In genomic region chr1:166153351-166154120, GRCm38 (mm10) we compare ENCODE assay signal across 7 mouse cellular contexts. TPM values are rescaled to one million over a fixed set of nuclear protein-coding genes. Genes with fewer than 3 reads are reported as not detected.
DNase-seq lines count a peak whose midpoint lies in the region; ATAC-seq and TF ChIP-seq lines count a peak whose summit lies in the region.

No protein-coding gene starts in this region.

- peak; percentile 59 for DNase-seq in adrenal gland, adult 8-10 months
- peak; percentile 91 for DNase-seq in embryo, embryonic 11 days
- peak; percentile 83 to 90 for DNase-seq in gastrocnemius, postnatal 4 days (ENCODE audit: low spot score in 2 of 2)
- peak; percentile 87 for DNase-seq in kidney, adult 2 months
- DNase-seq in limb, embryonic 14.5 days (ENCODE audit: low spot score), result peak; percentile 92
- DNase-seq in monocyte, adult 2 months (ENCODE audit: low read depth in 1 of 2, low spot score in 2 of 2), result peak; percentile 29 to 73
- peak; percentile 71 to 83 for DNase-seq in spleen, postnatal 14 days (ENCODE audit: low spot score in 2 of 2)

- no peaks in the 10 kb centered on the region for H3K36me3 ChIP-seq in kidney, adult 2 months (ENCODE audit: control insufficient read depth, insufficient read depth, low read length)
- H3K36me3 ChIP-seq in limb, embryonic 14.5 days (ENCODE audit: control insufficient read depth, insufficient read depth, low read length), result no peaks in the 10 kb centered on the region

- no peaks in the 10 kb centered on the region for H3K27me3 ChIP-seq in kidney, adult 2 months (replicated peaks; ENCODE audit: control insufficient read depth, insufficient read depth, low read length)
- H3K27me3 ChIP-seq in limb, embryonic 14.5 days (ENCODE audit: control insufficient read depth, insufficient read depth, low read length), result peaks cover 12% of the 10 kb centered on the region

- ATAC-seq in limb, embryonic 14.5 days (ENCODE audit: low FRiP score, low read depth), result peak; percentile 69; the same call in 1 of the 2 replicates

- no peak overlapping the region for H3K4me3 ChIP-seq in kidney, adult 2 months (ENCODE audit: insufficient read depth, low read depth, low read length)
- no peak overlapping the region for H3K4me3 ChIP-seq in limb, embryonic 14.5 days (replicated peaks; ENCODE audit: low read length)

- peak; percentile 94 for TF ChIP-seq CTCF in kidney, adult 2 months (conservative IDR thresholded peaks at IDR 0.05; ENCODE audit: insufficient read depth, insufficient read length, low read depth, low read length)

- WGBS in kidney, adult 2 months, result 8% methylated on average over 18 of the region's 18 CpGs
- 11% methylated on average over 18 of the region's 18 CpGs for WGBS in limb, embryonic 14.5 days

- H3K9me3 ChIP-seq in limb, embryonic 14.5 days (ENCODE audit: control insufficient read depth, low read length), result no peaks in the 10 kb centered on the region

- no peak for TF ChIP-seq POLR2A in kidney, adult 2 months (IDR thresholded peaks at IDR 0.05; ENCODE audit: low read depth, low read length)
- no peak for TF ChIP-seq POLR2A in limb, embryonic 14.5 days (IDR thresholded peaks at IDR 0.05; ENCODE audit: borderline replicate concordance, extremely low read depth, insufficient read depth, insufficient read length)

- no peak overlapping the region for H3K9ac ChIP-seq in limb, embryonic 14.5 days (ENCODE audit: low read depth, low read length, severe bottlenecking)

- H3K27ac ChIP-seq in kidney, adult 2 months (ENCODE audit: insufficient read depth, low read depth, low read length), result no peak overlapping the region
- H3K27ac ChIP-seq in limb, embryonic 14.5 days (replicated peaks; ENCODE audit: low read depth, low read length), result no peak overlapping the region

- no peaks in the 10 kb centered on the region; the same call in 1 of the 2 replicates for H3K4me1 ChIP-seq in kidney, adult 2 months (ENCODE audit: control insufficient read depth, insufficient read depth, low read length)
- no peaks in the 10 kb centered on the region for H3K4me1 ChIP-seq in limb, embryonic 14.5 days (ENCODE audit: control insufficient read depth, insufficient read depth, low read length)

- 0 out of 2 replicates have a peak overlapping the region, but pooled peaks have one; percentile 7 for H3K4me2 ChIP-seq in limb, embryonic 14.5 days (replicated peaks; ENCODE audit: low read depth, low read length, severe bottlenecking)

RNA-seq across cellular contexts. Expression of gene Gpa33, which starts 23.5 kb away (rescaled TPM):
- total RNA-seq in adrenal gland, adult 8-10 months (2022), result under 1 TPM in 2 of 4 experiments, not detected in 2; 0.56 to 0.62 TPM
- total RNA-seq in gastrocnemius, postnatal 4 days (2021), result not detected
- 0.09 and 0.49 TPM in 2 replicates for polyA plus RNA-seq in kidney, adult 2 months (2012; rRNA removed)
- 0.96 and 1.2 TPM in 2 replicates for polyA plus RNA-seq in limb, embryonic 14.5 days (2012; rRNA removed)
- 1.1 and 1.2 TPM in 2 replicates for polyA plus RNA-seq in limb, embryonic 14.5 days (2014; fragmentation: Nextera tagmentation; extraction: Ambion mirVana)

RNA-seq across cellular contexts. Expression of gene Dusp27, which starts 25.8 kb away (rescaled TPM):
- total RNA-seq in adrenal gland, adult 8-10 months (2022), result under 1 TPM in 3 of 4 experiments, not detected in 1; 0.21 to 0.22 (median 0.22) TPM
- 100 to 1,000 TPM; 115 to 133 TPM for total RNA-seq in gastrocnemius, postnatal 4 days (2021)
- polyA plus RNA-seq in kidney, adult 2 months (2012; rRNA removed), result 0.30 TPM in 1 of 2 replicates, not detected in the other
- 2.6 and 3.6 TPM in 2 replicates for polyA plus RNA-seq in limb, embryonic 14.5 days (2012; rRNA removed)
- polyA plus RNA-seq in limb, embryonic 14.5 days (2014; fragmentation: Nextera tagmentation; extraction: Ambion mirVana), result 4.8 and 6.4 TPM in 2 replicates

Comparison
In these comparisons a context has a peak if more than half of its experiments do, and no peak if none do; other contexts are left out.
1. RNA of gene Dusp27, which starts 25.8 kb away (total RNA-seq): 115 to 133 TPM in gastrocnemius, postnatal 4 days; 0.21 to 0.22 TPM in adrenal gland, adult 8-10 months; every median in the first group is over 10 times any median in the second.
2. Peak in every context shown above with its lines, with median percentiles within 50 percentile points of each other: DNase-seq.